In genomic region chr13:54758045-54758755, GRCm38 (mm10) we compare ENCODE assay signal across 9 mouse cellular contexts. TPM values are rescaled to one million over a fixed set of nuclear protein-coding genes. Genes with fewer than 3 reads are reported as not detected.
A peak's percentile ranks its signal among the peaks of the same experiment; 100 is the strongest.
DNase-seq lines count a peak whose midpoint lies in the region; ATAC-seq and TF ChIP-seq lines count a peak whose summit lies in the region.
"Had no signal": no experiment of that assay in that cellular context is flagged by ENCODE, and none has a peak within 500 bp of the region (broad histone marks: within the 10 kb centered on the region; RNA-seq: fewer than 3 reads in every experiment).

No protein-coding gene starts in this region.

- peak; percentile 61 for TF ChIP-seq CTCF in heart, adult 2 months (IDR thresholded peaks at IDR 0.05)

- ATAC-seq in embryonic facial prominence, embryonic 13.5 days (ENCODE audit: insufficient number of reproducible peaks, insufficient read depth, low FRiP score, low TSS enrichment, low read depth): peak; percentile 73
- peak; percentile 81 for ATAC-seq in limb, embryonic 11.5 days (ENCODE audit: insufficient number of reproducible peaks, low FRiP score, low TSS enrichment, low read depth)
- peak; percentile 79 for ATAC-seq in midbrain, embryonic 13.5 days

- H3K36me3 ChIP-seq in embryonic facial prominence, embryonic 13.5 days: no peaks in the 10 kb centered on the region
- H3K36me3 ChIP-seq in heart, adult 2 months (ENCODE audit: control insufficient read depth, insufficient read depth, low read length): no peaks in the 10 kb centered on the region
- no peaks in the 10 kb centered on the region for H3K36me3 ChIP-seq in limb, embryonic 11.5 days (ENCODE audit: control insufficient read depth, insufficient read depth, low read length)
- H3K36me3 ChIP-seq in midbrain, embryonic 13.5 days: no peaks in the 10 kb centered on the region
- H3K36me3 ChIP-seq: G1E had no signal

- TF ChIP-seq POLR2A in heart, adult 2 months (IDR thresholded peaks at IDR 0.05; ENCODE audit: insufficient read depth, low read depth, low read length): no peak

- H3K79me2 ChIP-seq in heart, adult 2 months (replicated peaks; ENCODE audit: control insufficient read depth, insufficient read depth, low read length): no peaks in the 10 kb centered on the region

- peaks cover 20% of the 10 kb centered on the region for H3K4me1 ChIP-seq in embryonic facial prominence, embryonic 13.5 days
- H3K4me1 ChIP-seq in heart, adult 2 months (ENCODE audit: control insufficient read depth, insufficient read depth, low read length): no peaks in the 10 kb centered on the region
- H3K4me1 ChIP-seq in limb, embryonic 11.5 days (ENCODE audit: control insufficient read depth, insufficient read depth, low read length): peaks cover 17% of the 10 kb centered on the region
- peaks cover 50% of the 10 kb centered on the region for H3K4me1 ChIP-seq in midbrain, embryonic 13.5 days (replicated peaks)

- intact Hi-C loops in heart, adult 2 months (cut with DNase I): no loop called here

- no peak overlapping the region for H3K9ac ChIP-seq in embryonic facial prominence, embryonic 13.5 days
- H3K9ac ChIP-seq in heart, adult 2 months (ENCODE audit: low read depth, low read length): no peak overlapping the region
- no peak overlapping the region for H3K9ac ChIP-seq in limb, embryonic 11.5 days (ENCODE audit: low read length)
- H3K9ac ChIP-seq in midbrain, embryonic 13.5 days (replicated peaks): peak overlapping the region; percentile 69

- peaks cover 77% of the 10 kb centered on the region for H3K27me3 ChIP-seq in embryonic facial prominence, embryonic 13.5 days
- peaks cover 3% of the 10 kb centered on the region for H3K27me3 ChIP-seq in heart, adult 2 months (ENCODE audit: control insufficient read depth, insufficient read depth, low read length)
- H3K27me3 ChIP-seq in limb, embryonic 11.5 days (ENCODE audit: control insufficient read depth, insufficient read depth, low read length): peaks cover 18% of the 10 kb centered on the region
- H3K27me3 ChIP-seq in midbrain, embryonic 13.5 days: peaks cover 30% of the 10 kb centered on the region

- peak overlapping the region; percentile 72 for H3K4me2 ChIP-seq in embryonic facial prominence, embryonic 13.5 days
- H3K4me2 ChIP-seq in limb, embryonic 11.5 days (ENCODE audit: low read depth, severe bottlenecking): peak overlapping the region; percentile 54
- H3K4me2 ChIP-seq in midbrain, embryonic 13.5 days (replicated peaks): peak overlapping the region; percentile 88

- TF ChIP-seq EP300 in heart, adult 2 months (IDR thresholded peaks at IDR 0.05; ENCODE audit: insufficient read depth, low read depth, low read length): no peak

- peak; percentile 22 for DNase-seq in 3T3-L1 (ENCODE audit: low read depth, low spot score)
- DNase-seq in adrenal gland, postnatal 4 days (ENCODE audit: low spot score in 2 of 2): peak; percentile 62 to 69
- DNase-seq in heart, adult 2 months: peak; percentile 54 to 60
- DNase-seq in kidney, adult 18-20 months: peak; percentile 58
- DNase-seq in limb, embryonic 11.5 days (ENCODE audit: low spot score): peak; percentile 95
- DNase-seq in skeletal muscle tissue, adult 2 months (ENCODE audit: low read depth, low spot score): peak; percentile 56

- H3K9me3 ChIP-seq in embryonic facial prominence, embryonic 13.5 days: no peaks in the 10 kb centered on the region
- no peaks in the 10 kb centered on the region for H3K9me3 ChIP-seq in limb, embryonic 11.5 days (ENCODE audit: control insufficient read depth, low read length)
- H3K9me3 ChIP-seq in midbrain, embryonic 13.5 days: no peaks in the 10 kb centered on the region
- H3K9me3 ChIP-seq: G1E had no signal

- under 1% methylated on average over 43 of the region's 43 CpGs for WGBS in embryonic facial prominence, embryonic 13.5 days
- WGBS in heart, adult 2 months: under 1% methylated on average over 43 of the region's 43 CpGs
- WGBS in limb, embryonic 11.5 days: under 1% methylated on average over 43 of the region's 43 CpGs
- under 1% methylated on average over 43 of the region's 43 CpGs for WGBS in midbrain, embryonic 13.5 days

- peak overlapping the region; percentile 45 for H3K4me3 ChIP-seq in embryonic facial prominence, embryonic 13.5 days
- no peak overlapping the region for H3K4me3 ChIP-seq in heart, adult 2 months
- H3K4me3 ChIP-seq in limb, embryonic 11.5 days (ENCODE audit: low read depth, low read length): peak overlapping the region; percentile 30
- H3K4me3 ChIP-seq in midbrain, embryonic 13.5 days (replicated peaks): peak overlapping the region; percentile 47

- 0 out of 2 replicates have a peak overlapping the region, but pooled peaks have one; percentile 33 for H3K27ac ChIP-seq in embryonic facial prominence, embryonic 13.5 days
- H3K27ac ChIP-seq in heart, adult 2 months: no peak overlapping the region
- H3K27ac ChIP-seq in limb, embryonic 11.5 days (replicated peaks; ENCODE audit: low read depth, low read length): no peak overlapping the region
- H3K27ac ChIP-seq in midbrain, embryonic 13.5 days: peak overlapping the region; percentile 94

RNA-seq across cellular contexts. Expression of gene Sncb, which starts 8.2 kb away (rescaled TPM):
- 1 to 10 TPM; 3.9 to 4.7 TPM for total RNA-seq in adrenal gland, postnatal 4 days (2021)
- 0.20 TPM in 1 of 2 replicates, not detected in the other for polyA plus RNA-seq in embryonic facial prominence, embryonic 13.5 days (2015; fragmentation: Nextera tagmentation; extraction: Ambion mirVana)
- total RNA-seq in heart, adult 2 months (2021): not detected
- 0.20 and 0.31 TPM in 2 replicates for polyA plus RNA-seq in heart, adult 2 months (2012; rRNA removed)
- not detected in 2 replicates for polyA plus RNA-seq in limb, embryonic 11.5 days (2014; fragmentation: Nextera tagmentation; extraction: Ambion mirVana)
- polyA plus RNA-seq in midbrain, embryonic 13.5 days (2015; fragmentation: Nextera tagmentation; extraction: Ambion mirVana): 8.9 and 10.0 TPM in 2 replicates
- total RNA-seq: G1E had no signal
- polyA plus RNA-seq: G1E had no signal

RNA-seq across cellular contexts. Expression of gene Gprin1, which starts 8.5 kb away (rescaled TPM):
- 10 to 100 TPM; 10.4 to 10.5 TPM for total RNA-seq in adrenal gland, postnatal 4 days (2021)
- polyA plus RNA-seq in embryonic facial prominence, embryonic 13.5 days (2015; fragmentation: Nextera tagmentation; extraction: Ambion mirVana): 0.44 and 0.46 TPM in 2 replicates
- not detected for total RNA-seq in heart, adult 2 months (2021)
- 0.03 TPM in 1 of 2 replicates, not detected in the other for polyA plus RNA-seq in heart, adult 2 months (2012; rRNA removed)
- 0.55 and 0.68 TPM in 2 replicates for polyA plus RNA-seq in limb, embryonic 11.5 days (2014; fragmentation: Nextera tagmentation; extraction: Ambion mirVana)
- polyA plus RNA-seq in midbrain, embryonic 13.5 days (2015; fragmentation: Nextera tagmentation; extraction: Ambion mirVana): 5.1 and 5.8 TPM in 2 replicates
- polyA plus RNA-seq: G1E had no signal

RNA-seq across cellular contexts. Expression of gene Eif4e1b, which starts 25.6 kb away (rescaled TPM):
- total RNA-seq in adrenal gland, postnatal 4 days (2021): not detected
- not detected in 2 replicates for polyA plus RNA-seq in embryonic facial prominence, embryonic 13.5 days (2015; fragmentation: Nextera tagmentation; extraction: Ambion mirVana)
- not detected for total RNA-seq in heart, adult 2 months (2021)
- not detected in 2 replicates for polyA plus RNA-seq in heart, adult 2 months (2012; rRNA removed)
- not detected in 2 replicates for polyA plus RNA-seq in limb, embryonic 11.5 days (2014; fragmentation: Nextera tagmentation; extraction: Ambion mirVana)
- polyA plus RNA-seq in midbrain, embryonic 13.5 days (2015; fragmentation: Nextera tagmentation; extraction: Ambion mirVana): not detected in 2 replicates
- polyA plus RNA-seq: G1E had no signal

RNA-seq across cellular contexts. Expression of gene Tspan17, which starts 31.0 kb away (rescaled TPM):
- 10 to 100 TPM; 33.0 to 38.4 TPM for total RNA-seq in adrenal gland, postnatal 4 days (2021)
- 7.5 and 7.6 TPM in 2 replicates for polyA plus RNA-seq in embryonic facial prominence, embryonic 13.5 days (2015; fragmentation: Nextera tagmentation; extraction: Ambion mirVana)
- total RNA-seq in heart, adult 2 months (2021): 10 to 100 TPM; 10.0 to 12.7 TPM
- polyA plus RNA-seq in heart, adult 2 months (2012; rRNA removed): 7.2 and 7.6 TPM in 2 replicates
- polyA plus RNA-seq in limb, embryonic 11.5 days (2014; fragmentation: Nextera tagmentation; extraction: Ambion mirVana): 1.7 and 1.8 TPM in 2 replicates
- 28.3 and 30.5 TPM in 2 replicates for polyA plus RNA-seq in midbrain, embryonic 13.5 days (2015; fragmentation: Nextera tagmentation; extraction: Ambion mirVana)

RNA-seq across cellular contexts. Expression of gene Cdhr2, which starts 56.9 kb away (rescaled TPM):
- 1 to 10 TPM; 2.1 to 5.8 TPM for total RNA-seq in adrenal gland, postnatal 4 days (2021)
- 1.4 TPM in 1 of 2 replicates, not detected in the other for polyA plus RNA-seq in embryonic facial prominence, embryonic 13.5 days (2015; fragmentation: Nextera tagmentation; extraction: Ambion mirVana)
- total RNA-seq in heart, adult 2 months (2021): not detected
- 0.04 TPM in 1 of 2 replicates, not detected in the other for polyA plus RNA-seq in heart, adult 2 months (2012; rRNA removed)
- polyA plus RNA-seq in limb, embryonic 11.5 days (2014; fragmentation: Nextera tagmentation; extraction: Ambion mirVana): not detected in 2 replicates
- polyA plus RNA-seq in midbrain, embryonic 13.5 days (2015; fragmentation: Nextera tagmentation; extraction: Ambion mirVana): 0.15 TPM in 2 replicates
- total RNA-seq: G1E had no signal
- polyA plus RNA-seq: G1E had no signal

Comparison
In these comparisons a context has a peak if more than half of its experiments do, and no peak if none do; other contexts are left out.
1. DNase-seq: peak in every context shown above with its lines; median percentile 95 in limb, embryonic 11.5 days; 66 in adrenal gland, postnatal 4 days; 58 in kidney, adult 18-20 months; 57 in heart, adult 2 months; 56 in skeletal muscle tissue, adult 2 months; 22 in 3T3-L1.
2. H3K27ac ChIP-seq: peak in embryonic facial prominence, embryonic 13.5 days (single experiment) and midbrain, embryonic 13.5 days (single experiment); none in heart, adult 2 months (single experiment) and limb, embryonic 11.5 days (single experiment).
3. Peak in every context shown above with its lines, with median percentiles within 50 percentile points of each other: ATAC-seq and H3K4me2 ChIP-seq.